Mouse (Mus musculus) heart, embryonic 13.5 days (tissue): ENCODE data around the gene D8Ertd738e. TPM values are rescaled to one million over a fixed set of nuclear protein-coding genes. Genes with fewer than 3 reads are reported as not detected.
A peak's percentile ranks its signal among the peaks of the same experiment; 100 is the strongest.

ENCODE experiments used
- ATAC-seq: fragments of 200-750 bp; cut with Nextera tagmentation; 2 replicates; pipeline ENCODE4 v1.8.0; 2017; ENCODE audit warnings: moderate TSS enrichment; ENCODE audit not compliant: insufficient number of reproducible peaks, low FRiP score, low TSS enrichment; ENCODE audit errors: extremely low read depth
- H3K27ac ChIP-seq: fragments of 300-500 bp; sonication (generic); replicated peaks from 2 replicates; pipeline ENCODE4 v1.5.1; 2015; ENCODE audit warnings: moderate library complexity, mild to moderate bottlenecking, inconsistent platforms
- H3K27me3 ChIP-seq: fragments of 300-500 bp; sonication (generic); replicated peaks from 2 replicates; pipeline ENCODE4 v1.6.1; 2015; ENCODE audit warnings: mild to moderate bottlenecking, inconsistent platforms
- H3K36me3 ChIP-seq: fragments of 300-500 bp; sonication (generic); 2 replicates; pipeline ENCODE4 v1.6.1; 2015; ENCODE audit warnings: mild to moderate bottlenecking, inconsistent platforms
- H3K4me1 ChIP-seq: fragments of 300-500 bp; sonication (generic); 2 replicates; pipeline ENCODE4 v1.6.1; 2015; ENCODE audit warnings: inconsistent platforms
- H3K4me2 ChIP-seq: fragments of 300-500 bp; sonication (generic); 2 replicates; pipeline ENCODE4 v1.6.1; 2015; ENCODE audit warnings: inconsistent platforms, mild to moderate bottlenecking, moderate library complexity
- H3K4me3 ChIP-seq: fragments of 300-500 bp; sonication (generic); 2 replicates; pipeline ENCODE4 v1.5.1; 2015; ENCODE audit warnings: moderate library complexity, mild to moderate bottlenecking, inconsistent platforms
- H3K9ac ChIP-seq: fragments of 300-500 bp; sonication (generic); 2 replicates; pipeline ENCODE4 v1.6.1; 2015; ENCODE audit warnings: inconsistent platforms, mild to moderate bottlenecking, moderate library complexity
- H3K9me3 ChIP-seq: fragments of 300-500 bp; sonication (generic); 2 replicates; pipeline ENCODE4 v1.6.1; 2016; ENCODE audit warnings: inconsistent platforms
- WGBS: fragments of 180-500 bp; shearing (Covaris S2); methylation state at CpG from one replicate; pipeline ENCODE4 v1.1.7; 2015; ENCODE audit warnings: mixed read lengths; 5-methylcytosine and 5-hydroxymethylcytosine counted together
- polyA plus RNA-seq: library from polyadenylated mRNA; unstranded; fragments of >200 nt; fragmentation: Nextera tagmentation; extraction: Ambion mirVana; gene quantifications from 2 replicates; pipeline ENCODE4 v1.2.1, GENCODE M21; 2015

The D8Ertd738e gene
- polyA plus RNA-seq, 1 experiment from 2014 or later: 276 TPM

GRCm38 (mm10) chr8:84210167-84210791 lies 39.2 kb downstream of the D8Ertd738e start:
- Histone ChIP-seq H3K9ac (0 out of 2 replicates have a peak overlapping the region, but pooled peaks have one; percentile 0), H3K4me2 (peak overlapping the region; percentile 12; the same call in 1 of the 2 replicates), H3K27me3 (no peaks in the 10 kb centered on the region), H3K4me3 (no peak overlapping the region), H3K27ac (no peak overlapping the region), H3K9me3 (no peaks in the 10 kb centered on the region), H3K36me3 (peaks cover 91% of the 10 kb centered on the region), H3K4me1 (peaks cover 48% of the 10 kb centered on the region)
- ATAC-seq: no peak
- WGBS: 50% methylated on average over 34 of the region's 34 CpGs

GRCm38 (mm10) chr8:84208381-84209380 lies 40.8 kb downstream of the D8Ertd738e start:
- Histone ChIP-seq H3K9ac (0 out of 2 replicates have a peak overlapping the region, but pooled peaks have one; percentile 19), H3K9me3 (no peaks in the 10 kb centered on the region), H3K27ac (peak overlapping the region; percentile 80), H3K4me3 (no peak overlapping the region), H3K27me3 (no peaks in the 10 kb centered on the region), H3K4me2 (no peak overlapping the region), H3K36me3 (peaks cover 87% of the 10 kb centered on the region), H3K4me1 (peaks cover 61% of the 10 kb centered on the region)
- ATAC-seq: no peak
- WGBS: 70% methylated on average over 17 of the region's 17 CpGs

- Histone ChIP-seq H3K27me3 (no peaks in the 10 kb centered on the region), H3K9me3 (no peaks in the 10 kb centered on the region), H3K9ac (peak overlapping the region; percentile 1; the same call in 1 of the 2 replicates), H3K27ac (peak overlapping the region; percentile 80), H3K4me2 (peak overlapping the region; percentile 26), H3K36me3 (peaks cover 78% of the 10 kb centered on the region), H3K4me3 (no peak overlapping the region), H3K4me1 (peaks cover 68% of the 10 kb centered on the region)
- no peak for ATAC-seq
- WGBS: 68% methylated on average over 7 of the region's 7 CpGs
Measured at GRCm38 (mm10) chr8:84207811-84208210, 41.7 kb downstream of the D8Ertd738e start.

GRCm38 (mm10) chr8:84206666-84207065 lies 42.9 kb downstream of the D8Ertd738e start:
- H3K4me1 ChIP-seq: peaks cover 79% of the 10 kb centered on the region
- H3K36me3 ChIP-seq: peaks cover 71% of the 10 kb centered on the region
- ATAC-seq: no peak

GRCm38 (mm10) chr8:84205073-84205472 lies 44.4 kb downstream of the D8Ertd738e start:
- H3K4me3 ChIP-seq: no peak overlapping the region
- 0 out of 2 replicates have a peak overlapping the region, but pooled peaks have one; percentile 97 for H3K27ac ChIP-seq
- H3K36me3 ChIP-seq: peaks cover 59% of the 10 kb centered on the region
- H3K9me3 ChIP-seq: no peaks in the 10 kb centered on the region
- H3K9ac ChIP-seq: no peak overlapping the region
- H3K4me2 ChIP-seq: peak overlapping the region; percentile 93; the same call in 1 of the 2 replicates
- 86% methylated on average over 5 of the region's 5 CpGs for WGBS
- H3K4me1 ChIP-seq: peaks cover 76% of the 10 kb centered on the region
- ATAC-seq: no peak
- no peaks in the 10 kb centered on the region for H3K27me3 ChIP-seq

More at GRCm38 (mm10) chr8:84206666-84207065, 42.9 kb downstream of the D8Ertd738e start:
- Histone ChIP-seq H3K9ac (0 out of 2 replicates have a peak overlapping the region, but pooled peaks have one; percentile 1), H3K27me3 (no peaks in the 10 kb centered on the region), H3K27ac (peak overlapping the region; percentile 80; the same call in 1 of the 2 replicates), H3K4me3 (no peak overlapping the region), H3K4me2 (no peak overlapping the region), H3K9me3 (no peaks in the 10 kb centered on the region)
- WGBS: 91% methylated on average over 3 of the region's 3 CpGs

- peak overlapping the region; percentile 97 for H3K27ac ChIP-seq
- peak overlapping the region; percentile 64 for H3K4me3 ChIP-seq
- H3K9ac ChIP-seq: peak overlapping the region; percentile 97
- peaks cover 84% of the 10 kb centered on the region for H3K4me1 ChIP-seq
- no peaks in the 10 kb centered on the region for H3K27me3 ChIP-seq
- no peaks in the 10 kb centered on the region for H3K9me3 ChIP-seq
- H3K36me3 ChIP-seq: peaks cover 50% of the 10 kb centered on the region
- ATAC-seq: peak; percentile 6
- H3K4me2 ChIP-seq: peak overlapping the region; percentile 93
- WGBS: 39% methylated on average over 13 of the region's 13 CpGs
Measured at GRCm38 (mm10) chr8:84203975-84204772, 45.3 kb downstream of the D8Ertd738e start.

- Histone ChIP-seq H3K27ac (peak overlapping the region; percentile 97), H3K4me3 (peak overlapping the region; percentile 64), H3K4me2 (peak overlapping the region; percentile 93), H3K9me3 (no peaks in the 10 kb centered on the region), H3K4me1 (peaks cover 85% of the 10 kb centered on the region), H3K27me3 (no peaks in the 10 kb centered on the region), H3K36me3 (peaks cover 40% of the 10 kb centered on the region), H3K9ac (peak overlapping the region; percentile 97)
- 6% methylated on average over 34 of the region's 34 CpGs for WGBS
- ATAC-seq: peak; percentile 55
Measured at GRCm38 (mm10) chr8:84202938-84203917, 46.3 kb downstream of the D8Ertd738e start.

GRCm38 (mm10) chr8:84202466-84202865 lies 47.1 kb downstream of the D8Ertd738e start:
- 65% methylated on average over 9 of the region's 9 CpGs for WGBS
- peaks cover 86% of the 10 kb centered on the region for H3K4me1 ChIP-seq

GRCm38 (mm10) chr8:84201545-84202245 lies 47.8 kb downstream of the D8Ertd738e start:
- H3K27me3 ChIP-seq: no peaks in the 10 kb centered on the region
- H3K4me1 ChIP-seq: peaks cover 78% of the 10 kb centered on the region
- 33% methylated on average over 15 of the region's 15 CpGs for WGBS

More at GRCm38 (mm10) chr8:84202466-84202865, 47.1 kb downstream of the D8Ertd738e start:
- peak overlapping the region; percentile 93 for H3K4me2 ChIP-seq
- peaks cover 35% of the 10 kb centered on the region for H3K36me3 ChIP-seq
- H3K4me3 ChIP-seq: peak overlapping the region; percentile 64
- ATAC-seq: no peak
- H3K9ac ChIP-seq: peak overlapping the region; percentile 97
- H3K27me3 ChIP-seq: no peaks in the 10 kb centered on the region
- H3K9me3 ChIP-seq: no peaks in the 10 kb centered on the region
- H3K27ac ChIP-seq: peak overlapping the region; percentile 97

More at GRCm38 (mm10) chr8:84201545-84202245, 47.8 kb downstream of the D8Ertd738e start:
- Histone ChIP-seq H3K9me3 (no peaks in the 10 kb centered on the region), H3K9ac (peak overlapping the region; percentile 97), H3K4me2 (peak overlapping the region; percentile 93), H3K27ac (peak overlapping the region; percentile 97), H3K4me3 (peak overlapping the region; percentile 64), H3K36me3 (peaks cover 27% of the 10 kb centered on the region)
- no peak for ATAC-seq
